Mouse (Mus musculus): ENCODE measurements around the gene Tmem138.
"Not testable (repeated sequence)": the region's sequence is repeated elsewhere in the genome, so short reads cannot be mapped to it uniquely, and the experiment has no call there.

The Tmem138 gene

DNA sequence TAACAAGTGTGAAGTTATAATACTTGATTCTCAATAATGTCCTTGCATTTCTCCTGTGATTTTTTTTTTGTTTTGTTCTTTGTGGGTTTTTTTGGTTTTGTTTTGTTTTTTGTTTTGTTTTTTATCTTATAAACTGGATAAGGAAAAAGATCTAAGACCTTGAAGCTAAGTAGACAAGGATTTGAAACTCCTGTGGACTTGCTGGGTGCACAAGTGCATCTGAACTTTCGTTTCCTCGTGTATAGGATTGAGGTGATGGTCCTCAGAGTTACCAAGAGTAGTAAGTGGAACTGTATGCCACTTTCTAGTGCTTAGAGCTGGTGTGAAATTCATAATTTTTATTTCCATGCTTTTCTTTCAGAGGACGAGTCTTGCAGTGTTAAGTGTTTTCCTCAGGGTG lies 2.9 kb upstream of the Tmem138 start:
- in situ Hi-C loops (cut with MseI, MboI): no loop called here

DNA sequence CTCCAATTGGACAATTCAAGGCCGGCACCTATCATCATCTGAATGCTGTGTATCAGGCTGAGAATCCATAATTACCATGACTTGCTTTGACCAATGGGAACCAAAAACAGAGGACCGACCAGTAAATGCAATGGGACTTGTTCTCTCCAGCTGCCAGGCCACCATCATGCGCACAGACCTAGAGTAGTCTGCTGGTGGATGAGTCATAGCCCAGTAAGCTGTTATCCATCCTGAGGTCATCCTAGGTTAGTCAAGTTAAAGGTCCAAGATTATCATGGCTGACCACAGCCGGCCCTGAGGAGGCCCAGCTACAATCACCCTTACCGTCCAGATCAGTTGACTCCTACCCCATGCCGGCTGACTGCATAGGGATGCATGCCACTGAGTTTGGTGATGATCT lies 7.5 kb downstream of the Tmem138 start:
- in situ Hi-C loops (cut with MseI, MboI): no loop called here

DNA sequence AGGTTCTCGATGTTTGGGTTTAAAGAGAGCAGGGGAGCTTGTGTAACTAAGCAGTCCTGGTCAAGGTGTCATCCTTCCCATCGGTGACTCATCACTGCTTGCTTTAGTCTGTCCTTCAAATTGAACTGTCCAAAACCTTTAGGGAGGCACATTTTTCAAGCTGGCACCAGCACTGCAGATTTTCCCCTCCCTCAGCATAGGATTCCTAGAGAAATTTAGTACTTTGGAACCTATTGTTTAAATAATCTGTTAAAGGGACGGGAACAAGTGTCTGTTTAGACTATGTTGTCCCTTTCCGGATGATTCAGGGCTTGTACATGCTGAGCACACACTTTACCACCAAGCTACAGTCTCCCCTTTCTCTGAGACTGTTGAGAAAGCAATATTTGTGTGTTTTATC lies 11.9 kb downstream of the Tmem138 start:
- in situ Hi-C loops (cut with MseI, MboI): no loop called here

DNA sequence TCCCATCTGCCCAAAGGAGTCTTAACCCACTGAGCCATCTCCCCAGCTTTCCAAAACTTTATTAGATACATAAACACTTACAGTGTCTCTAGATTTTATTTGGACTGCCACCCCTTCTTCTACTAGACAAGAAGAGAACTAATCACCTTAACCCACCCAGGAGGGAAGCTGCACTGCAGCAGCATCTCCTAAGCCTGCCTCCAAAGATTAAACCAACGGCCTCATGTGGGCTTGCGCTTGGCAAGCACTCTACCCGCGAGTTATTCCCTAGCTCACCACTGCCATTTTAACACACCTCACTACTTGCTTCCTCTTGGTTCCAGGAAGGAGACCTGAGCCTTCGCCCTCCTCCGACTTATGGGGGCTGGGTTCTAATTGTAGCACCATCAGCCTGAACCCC lies 12.9 kb downstream of the Tmem138 start:
- in situ Hi-C loops (cut with MseI, MboI): loop anchor here (5.0 kb wide), 1 partner anchor 38 kb away; no protein-coding TSS in a partner anchor

DNA sequence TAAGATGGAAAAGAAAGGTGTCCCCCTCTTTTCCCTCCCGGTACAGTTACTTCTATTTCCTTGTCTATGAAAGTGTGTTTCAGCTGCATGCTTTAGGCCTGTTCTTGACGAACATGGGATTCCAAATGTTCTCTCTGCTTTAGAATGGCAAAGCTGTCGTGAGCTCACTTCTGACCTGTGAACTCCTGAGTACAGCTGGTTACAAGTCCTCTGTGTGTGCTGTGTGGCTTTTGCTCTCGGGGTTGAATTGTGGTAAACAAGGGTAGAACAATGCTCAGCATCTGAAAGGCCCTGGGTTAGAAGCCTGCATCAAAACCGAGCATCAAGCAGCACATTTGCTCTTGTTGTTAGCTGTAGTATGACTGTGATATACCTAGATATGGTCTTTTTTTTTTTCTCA lies 14.8 kb downstream of the Tmem138 start:
- in situ Hi-C loops (cut with MseI, MboI): loop anchor here (5.0 kb wide), 1 partner anchor 40 kb away; no protein-coding TSS in a partner anchor

DNA sequence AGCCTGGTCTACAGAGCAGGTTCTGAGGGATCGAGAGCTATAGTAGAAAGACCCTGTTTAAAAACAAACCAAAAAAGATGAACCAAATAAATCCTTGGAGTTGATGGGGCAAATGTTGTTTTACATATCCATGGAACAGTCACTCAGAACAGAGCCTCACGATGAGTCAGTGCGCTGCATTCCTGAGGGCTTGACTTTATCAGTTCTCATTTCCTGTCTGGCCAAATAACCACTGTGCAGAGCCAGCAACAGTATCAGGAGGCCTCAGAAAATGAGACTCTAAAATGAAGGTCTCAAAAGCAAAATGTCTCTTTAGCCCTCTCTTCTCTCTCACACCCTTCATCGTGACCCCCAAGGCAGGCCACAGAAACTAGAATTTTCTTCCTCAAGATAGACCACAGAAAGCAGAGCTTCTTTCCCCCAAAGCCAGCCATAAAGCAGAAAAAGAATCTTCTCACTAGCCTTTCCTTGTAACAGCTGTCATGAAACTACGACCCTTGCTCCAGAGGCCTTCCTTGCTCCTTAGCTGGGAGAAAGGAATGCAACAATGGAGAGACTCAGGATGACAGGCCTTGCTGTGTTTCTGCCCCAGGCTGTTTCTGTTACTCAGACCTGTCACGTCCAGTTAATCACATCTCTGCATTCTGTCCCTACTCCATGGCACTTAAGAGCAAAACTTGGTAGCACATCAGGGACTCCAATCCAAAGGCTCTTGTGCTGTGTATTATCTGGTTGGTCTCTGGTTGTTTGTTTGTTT lies 15.4 kb downstream of the Tmem138 start:
- in situ Hi-C loops (cut with MseI, MboI): loop anchor here (5.0 kb wide), 1 partner anchor 41 kb away; no protein-coding TSS in a partner anchor

DNA sequence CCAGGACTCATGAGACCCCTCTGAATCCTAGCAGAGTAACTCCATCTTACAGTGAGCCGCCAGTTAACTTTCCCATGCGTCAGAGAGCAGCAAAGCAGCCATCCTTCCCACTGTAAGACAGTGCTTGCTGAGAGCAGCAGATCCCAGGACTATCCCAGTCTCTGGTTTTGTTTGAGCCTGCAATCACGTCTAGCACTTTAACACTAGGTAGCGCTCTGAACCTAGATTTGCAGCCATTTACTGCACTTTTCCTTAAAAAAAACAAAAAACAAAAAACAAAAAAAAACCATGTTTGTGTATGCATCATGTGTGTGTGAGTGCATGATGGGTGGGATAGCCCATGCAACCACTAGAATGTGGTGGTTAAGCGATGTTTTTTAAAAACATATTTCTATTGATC lies 17.1 kb downstream of the Tmem138 start:
- in situ Hi-C loops (cut with MseI, MboI): loop anchor here (5.0 kb wide), 1 partner anchor 42 kb away; no protein-coding TSS in a partner anchor

DNA sequence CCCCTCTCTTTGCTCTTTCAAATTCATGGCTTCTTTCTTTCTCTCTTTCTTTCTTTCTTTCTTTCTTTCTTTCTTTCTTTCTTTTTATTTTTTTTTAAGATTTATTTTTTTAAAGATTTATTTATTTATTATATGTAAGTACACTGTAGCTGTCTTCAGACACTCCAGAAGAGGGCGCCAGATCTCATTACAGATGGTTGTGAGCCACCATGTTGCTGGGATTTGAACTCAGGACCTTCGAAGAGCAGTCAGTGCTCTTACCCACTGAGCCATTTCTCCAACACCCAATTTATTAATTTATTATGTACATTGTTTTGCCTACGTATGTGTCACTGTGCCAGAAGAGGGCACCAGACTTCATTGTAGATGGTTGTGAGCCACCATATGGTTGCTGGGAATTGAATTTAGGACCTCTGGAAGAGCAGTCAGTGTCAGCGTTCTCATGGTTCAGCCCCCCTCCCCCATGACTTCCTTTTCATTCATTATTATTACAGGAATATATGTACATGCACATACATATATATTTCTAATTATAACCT lies 19.3 kb downstream of the Tmem138 start:
- in situ Hi-C loops (cut with MseI, MboI): not testable (repeated sequence)

DNA sequence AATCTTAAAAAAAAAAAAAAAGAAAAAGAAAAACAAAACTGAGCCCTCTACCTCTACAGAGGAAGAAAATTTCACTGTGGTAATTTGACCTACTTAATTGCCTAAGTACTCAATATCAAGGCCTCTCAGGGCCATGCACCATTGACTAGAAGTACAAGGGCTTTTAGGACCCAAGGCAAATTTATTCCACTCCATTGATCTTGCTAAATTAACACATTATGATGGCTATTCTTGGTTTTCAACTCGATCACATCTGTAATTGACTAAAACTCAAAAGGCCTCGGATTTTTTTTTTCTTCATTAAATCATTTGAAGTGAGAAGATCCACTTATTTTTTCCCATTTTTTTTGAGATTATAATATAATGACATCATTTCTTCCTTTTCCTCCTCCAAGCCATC lies 19.7 kb downstream of the Tmem138 start:
- in situ Hi-C loops (cut with MseI, MboI): no loop called here

DNA sequence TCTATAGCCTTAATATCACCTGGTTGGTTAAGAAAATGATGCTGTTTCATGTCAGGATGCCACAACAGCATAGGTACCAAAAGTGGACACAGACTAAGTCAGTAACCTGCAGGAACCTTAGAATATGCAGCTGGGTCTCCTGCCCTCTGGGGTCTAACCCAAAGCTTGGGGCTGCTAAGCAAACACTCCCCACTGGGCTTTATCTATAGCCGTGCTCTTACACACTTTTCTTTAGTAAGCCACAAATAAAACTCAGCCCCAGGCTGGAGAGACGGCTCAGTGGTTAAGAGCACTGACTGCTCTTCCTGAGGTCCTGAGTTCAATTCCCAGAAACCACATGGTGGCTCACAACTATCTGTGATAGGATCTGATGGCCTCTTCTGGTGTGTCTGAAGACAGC lies 20.2 kb downstream of the Tmem138 start:
- in situ Hi-C loops (cut with MseI, MboI): no loop called here

DNA sequence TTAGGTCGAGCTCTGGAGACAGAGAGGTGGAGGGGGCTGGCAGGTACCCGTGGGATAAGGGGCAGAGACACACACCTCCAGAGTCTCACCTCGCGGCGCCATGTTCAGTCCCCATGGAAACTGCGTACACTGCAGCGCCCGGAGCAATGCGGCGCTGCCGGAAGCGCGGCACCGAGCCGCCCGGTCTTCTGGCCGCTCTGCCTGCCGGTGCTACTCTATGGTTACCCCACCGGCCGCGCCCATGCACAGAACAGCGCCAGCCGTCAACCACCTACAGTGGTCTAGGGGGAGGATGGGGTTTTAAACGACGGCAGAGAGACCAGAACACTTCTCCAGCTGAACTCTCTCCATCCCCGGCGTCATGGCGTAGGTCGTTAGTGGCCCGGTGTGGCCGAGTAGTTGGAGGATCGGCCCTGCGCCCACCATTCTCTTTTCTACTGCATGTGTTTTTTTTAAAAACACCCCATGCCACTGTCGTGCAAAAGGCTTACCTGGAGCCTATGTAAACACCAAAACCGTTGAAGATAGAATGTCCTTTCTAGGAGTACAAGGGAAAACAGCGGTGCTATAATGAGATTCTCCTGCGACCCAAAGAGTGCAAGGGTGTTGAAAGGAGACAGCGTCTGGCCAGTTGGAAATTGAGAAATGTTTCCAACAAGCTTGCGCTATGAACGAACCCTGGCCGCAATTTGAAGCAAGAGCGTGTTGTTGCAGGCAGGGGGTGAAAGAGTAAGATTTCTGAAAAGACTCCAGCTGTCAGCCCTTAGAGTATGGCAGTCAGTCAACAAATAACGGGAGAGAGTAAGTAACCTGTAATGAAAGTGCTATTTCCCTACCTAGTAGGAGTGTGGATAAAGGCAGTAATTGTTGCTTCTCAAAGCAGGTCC lies 21.3 kb downstream of the Tmem138 start, which contains the start of gene Tmem216:
Gene Tmem216 (minus strand): TSS at position 615 of the 887 bp plus-strand sequence.
- in situ Hi-C loops (cut with MseI, MboI): no loop called here

DNA sequence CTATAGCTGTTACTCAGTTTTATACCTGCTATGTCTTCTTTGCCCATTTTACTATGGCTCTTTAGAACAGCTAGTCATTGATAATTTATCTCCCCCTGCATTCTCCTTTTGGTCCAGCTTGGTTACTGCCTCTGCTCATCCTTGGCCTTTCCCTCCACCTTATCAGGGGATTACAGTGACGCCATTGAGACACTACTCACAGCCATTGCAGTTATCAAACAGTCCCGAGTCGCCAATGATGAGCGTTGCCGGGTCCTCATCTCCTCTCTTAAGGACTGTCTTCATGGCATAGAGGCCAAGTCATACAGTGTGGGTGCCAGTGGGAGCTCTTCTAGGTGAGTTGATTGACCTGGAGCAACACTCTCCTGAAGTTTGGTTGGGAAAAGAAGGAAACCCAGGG lies 37.7 kb downstream of the Tmem138 start:
- in situ Hi-C loops (cut with MseI, MboI): no loop called here

DNA sequence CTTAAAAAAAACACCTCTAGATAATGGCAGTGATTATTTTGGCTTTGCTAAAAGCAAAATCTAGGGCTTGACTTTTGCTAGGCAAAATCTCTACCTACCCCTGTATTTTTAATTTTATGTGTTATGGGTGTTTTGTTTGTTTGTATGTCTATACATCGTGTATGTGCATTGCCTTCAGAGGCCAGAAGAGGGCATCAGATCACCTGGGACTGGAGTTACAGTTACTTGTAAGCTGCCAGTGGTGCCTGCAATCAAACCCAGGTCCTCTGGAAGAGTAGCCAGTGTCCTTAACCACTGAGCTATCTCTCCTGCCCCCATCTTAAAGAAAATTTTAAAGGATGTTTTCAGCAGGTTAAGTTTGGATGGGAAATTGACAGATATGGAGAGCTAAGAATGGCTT lies 47.1 kb downstream of the Tmem138 start:
- in situ Hi-C loops (cut with MseI, MboI): no loop called here

DNA sequence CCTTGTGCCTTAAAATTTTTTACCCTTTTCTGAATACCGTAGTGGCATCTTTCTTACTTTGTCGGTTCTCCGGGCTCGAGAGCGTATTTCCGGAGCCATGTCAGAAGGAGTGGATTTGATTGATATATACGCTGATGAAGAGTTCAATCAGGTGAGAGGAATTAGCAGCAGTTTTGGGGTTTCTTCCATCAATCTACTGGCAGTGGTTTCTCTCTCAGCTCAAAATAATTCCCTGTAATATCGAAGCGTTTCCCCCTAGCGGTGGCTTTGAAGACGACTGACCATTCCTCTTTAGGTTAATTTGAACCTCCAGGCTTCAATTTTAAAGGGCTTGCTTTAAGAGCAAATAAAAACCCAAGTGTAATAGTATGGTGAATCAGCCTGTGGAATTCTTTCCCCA lies 51.3 kb downstream of the Tmem138 start, which contains the start of gene Sdhaf2:
Gene Sdhaf2 (minus strand): TSS at position 233 of the 400 bp plus-strand sequence.
- in situ Hi-C loops (cut with MseI, MboI): no loop called here

DNA sequence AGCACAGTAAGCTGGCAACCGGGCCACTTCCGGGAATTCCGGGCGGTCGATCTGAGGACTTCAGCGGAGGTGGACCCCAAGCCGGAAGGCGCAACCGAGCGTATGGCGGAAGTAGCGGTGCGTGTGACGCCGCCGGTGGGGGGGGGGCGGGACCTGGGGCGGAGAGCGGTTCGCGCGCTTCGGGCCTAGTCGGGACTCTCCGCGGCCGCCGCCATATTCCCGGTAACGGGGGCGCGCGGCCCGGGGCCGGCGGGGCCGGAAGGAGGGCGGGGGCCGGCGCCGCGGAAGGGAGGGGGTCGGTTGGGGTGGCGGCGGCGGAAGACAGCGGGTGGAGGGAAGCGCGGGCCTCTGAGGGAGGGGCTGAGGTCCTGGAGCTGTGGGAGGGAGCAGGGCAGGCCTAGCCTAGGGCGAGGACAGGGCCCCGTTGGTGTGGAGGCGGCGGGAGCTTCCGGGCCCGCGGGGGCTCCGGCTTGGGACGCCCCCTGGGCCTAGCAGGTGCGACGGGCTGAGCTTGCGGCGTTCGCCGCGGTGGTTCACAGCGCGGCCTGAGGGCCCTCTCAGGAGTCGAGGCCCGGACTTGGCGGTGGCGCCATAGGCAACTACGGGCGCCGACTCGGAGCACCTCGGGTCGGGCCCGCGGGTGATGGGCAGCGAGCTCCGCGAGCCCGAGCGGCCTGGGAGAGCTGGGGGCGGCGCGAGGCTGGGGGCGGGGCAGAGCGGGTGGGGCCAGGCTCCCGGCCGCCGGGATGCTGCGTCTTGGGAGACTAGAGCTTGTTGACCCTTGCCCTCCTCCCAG lies 51.9 kb downstream of the Tmem138 start, which contains the start of gene Cpsf7:
Gene Cpsf7 (plus strand): TSS at position 161 of the 796 bp plus-strand sequence.
- in situ Hi-C loops (cut with MseI, MboI): no loop called here

DNA sequence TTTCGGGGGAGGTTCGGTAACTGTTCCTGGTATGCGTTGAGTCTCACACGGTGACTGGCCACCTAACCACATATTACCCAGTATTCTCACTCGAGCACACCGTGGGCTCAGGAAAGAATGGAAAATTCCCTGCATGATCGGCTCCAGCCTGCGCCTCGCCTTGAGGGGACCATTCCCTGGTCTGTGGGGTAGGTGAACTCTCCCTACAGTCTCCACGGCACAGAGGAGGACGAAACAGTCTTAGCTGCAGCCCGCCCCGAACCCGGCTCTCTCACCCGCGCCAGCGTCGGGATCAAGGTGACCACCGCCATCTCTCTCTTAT lies 52.4 kb downstream of the Tmem138 start:
- in situ Hi-C loops (cut with MseI, MboI): no loop called here

DNA sequence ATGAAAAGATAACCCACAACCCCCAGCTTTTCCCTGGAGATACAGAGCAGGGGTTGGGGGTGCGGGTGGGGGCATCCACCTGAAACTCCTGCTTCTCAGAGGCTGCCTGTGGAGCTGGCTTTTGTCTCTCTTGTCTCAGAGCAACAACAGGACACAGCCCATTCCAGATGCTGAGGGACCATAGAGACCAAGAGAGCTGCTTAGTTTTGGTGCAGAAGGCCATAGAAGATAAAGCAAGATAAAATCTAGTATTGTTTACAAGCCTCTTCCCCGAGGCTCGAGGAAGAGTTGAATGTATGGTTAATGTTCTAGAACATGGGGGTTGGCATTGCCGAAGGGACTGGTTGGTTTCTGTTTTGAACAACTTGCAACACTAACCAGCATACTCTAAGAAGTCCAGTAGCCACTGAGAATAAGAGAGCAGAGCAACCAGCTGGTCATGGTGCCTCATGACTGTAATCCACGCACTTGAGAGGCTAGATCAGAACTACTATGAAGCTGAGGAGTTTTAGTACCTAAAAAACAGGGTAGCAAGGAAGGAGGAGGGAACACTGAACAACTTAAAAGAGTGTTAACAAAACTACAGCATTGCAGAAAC lies 53.6 kb downstream of the Tmem138 start:
- in situ Hi-C loops (cut with MseI, MboI): no loop called here

DNA sequence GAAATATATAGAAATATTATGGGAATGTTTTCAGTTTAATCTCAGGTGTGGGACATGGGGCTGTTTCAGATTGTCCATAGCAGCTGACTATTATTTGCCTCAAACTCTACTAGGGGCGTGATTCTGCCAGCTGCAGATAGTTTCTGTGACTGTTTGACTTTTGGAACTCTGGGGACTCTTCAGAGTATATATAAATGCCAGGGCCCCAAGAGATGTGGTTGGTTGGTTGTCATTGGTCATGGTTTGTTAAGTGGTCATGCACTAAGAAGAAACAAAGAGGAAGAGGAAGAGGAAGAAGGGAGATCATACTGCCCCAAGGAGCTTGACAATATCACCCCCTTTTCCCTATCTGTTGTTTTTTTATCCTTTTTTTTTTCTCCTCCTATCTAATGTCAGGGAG lies 55.2 kb downstream of the Tmem138 start:
- in situ Hi-C loops (cut with MseI, MboI): no loop called here

Data from mouse trophoblast stem cell (cell line).